Mouse (Mus musculus): ENCODE measurements at regions not wholly inside any gene's neighbourhood (a gene's known extent, or its start where the extent isn't known, plus 50 kb on each side); places are given as distances from the start of the nearest gene placed in this dataset.

DNA sequence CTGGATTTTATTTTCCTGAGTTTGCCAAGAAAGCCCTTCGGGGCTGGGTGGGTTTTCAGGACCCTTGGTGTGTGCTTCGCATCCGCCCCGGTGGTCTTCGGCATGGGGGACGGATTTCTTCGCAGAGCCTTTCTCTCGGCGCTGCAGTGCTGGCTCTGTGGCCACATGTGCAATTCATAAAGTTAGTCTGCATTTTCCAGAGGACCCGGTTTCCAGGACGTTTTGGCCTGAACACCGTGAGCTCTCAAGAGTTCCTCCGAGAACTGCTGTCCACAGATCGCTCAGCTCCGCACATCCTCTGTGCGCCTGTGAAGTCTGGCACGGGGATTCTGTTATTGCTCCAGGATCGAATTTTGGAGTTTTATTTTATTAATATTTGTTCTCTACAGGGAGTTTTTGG is 63.2 kb upstream of the Cxcl14 start:
- dilution Hi-C loops (cut with MboI; ENCODE audit: extremely low pct_ligation_motif_present, extremely low pct_unique_long_range_greater_than_20kb, low sequenced_read_pairs), result no loop called here
- no peaks in the 10 kb centered on the region for H3K79me2 ChIP-seq (replicated peaks; ENCODE audit: control insufficient read depth, extremely low read depth, insufficient read depth, poor library complexity, severe bottlenecking)

DNA sequence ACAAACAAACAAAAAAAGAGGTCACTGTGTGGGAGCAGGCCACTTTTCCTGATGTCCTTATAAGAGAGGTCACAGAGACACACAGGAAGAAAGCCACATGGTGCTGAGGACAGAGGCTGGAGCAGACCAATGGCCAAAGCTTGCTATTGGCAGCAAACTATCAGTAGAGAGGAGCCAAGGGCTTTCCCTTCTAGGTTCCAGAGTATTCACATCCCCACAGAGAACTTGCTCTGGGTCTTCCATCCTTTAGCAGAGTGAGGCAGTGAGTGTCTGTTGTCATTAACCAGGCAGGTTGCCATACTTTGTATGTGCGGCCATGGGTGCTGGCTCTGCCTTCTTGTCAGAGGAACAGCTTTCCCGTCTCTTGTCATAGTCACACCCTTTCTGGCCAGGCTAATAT is 64.5 kb upstream of the Cxcl14 start:
- Histone ChIP-seq H3K4me1 (ENCODE audit: control insufficient read depth in 1 of 2, insufficient read depth in 2 of 2) (peaks cover 0 to 5% of the 10 kb centered on the region in 2 experiments; a peak in 2 of 4 replicates), H3K9ac (ENCODE audit: insufficient read depth, low read depth) (no peak overlapping the region), H3K4me3 (replicated peaks in 1 of 3; ENCODE audit: low read depth in 2 of 3, low read length in 2 of 3, poor library complexity in 1 of 3) (no peak overlapping the region), H3K27ac (ENCODE audit: insufficient read depth, low read depth) (no peak overlapping the region), H3K4me2 (ENCODE audit: insufficient read depth, low read depth, poor library complexity, severe bottlenecking) (no peak overlapping the region), H3K36me3 (replicated peaks in 1 of 2; ENCODE audit: control insufficient read depth in 1 of 2, insufficient read depth in 1 of 2, low read length in 1 of 2) (no peaks in the 10 kb centered on the region), H3K79me2 (replicated peaks; ENCODE audit: control insufficient read depth, extremely low read depth, insufficient read depth, poor library complexity, severe bottlenecking) (no peaks in the 10 kb centered on the region), H3K9me3 (replicated peaks; ENCODE audit: low read length) (peaks cover 8% of the 10 kb centered on the region), H3K27me3 (replicated peaks) (peaks cover 39% of the 10 kb centered on the region)
- dilution Hi-C loops (cut with MboI; ENCODE audit: extremely low pct_ligation_motif_present, extremely low pct_unique_long_range_greater_than_20kb, low sequenced_read_pairs) (no loop called here), in situ Hi-C loops (cut with MboI; ENCODE audit: low pct_ligation_motif_present, low pct_unique_long_range_greater_than_20kb, low sequenced_read_pairs) (no loop called here)
- DNase-seq (ENCODE audit: extremely low read depth), result no peak
- no peak for TF ChIP-seq PAX5 (IDR thresholded peaks at IDR 0.05; ENCODE audit: low read length)
- TF ChIP-seq EP300 (IDR thresholded peaks at IDR 0.05; ENCODE audit: low read length), result no peak
- no peak for TF ChIP-seq POLR2AphosphoS2 (IDR thresholded peaks at IDR 0.05; ENCODE audit: low read depth, low read length)
- no peak for TF ChIP-seq MXI1 (IDR thresholded peaks at IDR 0.05; ENCODE audit: low read depth, low read length)
- TF ChIP-seq JUN (IDR thresholded peaks at IDR 0.05; ENCODE audit: insufficient read depth, low read depth, low read length), result no peak
- TF ChIP-seq GABPA (IDR thresholded peaks at IDR 0.05; ENCODE audit: insufficient replicate concordance, low read depth, low read length), result no peak
- TF ChIP-seq JUND (conservative IDR thresholded peaks at IDR 0.05; ENCODE audit: low read depth, low read length), result no peak
- no peak for TF ChIP-seq RCOR1 (conservative IDR thresholded peaks at IDR 0.05; ENCODE audit: low read depth, low read length)
- no peak for TF ChIP-seq CHD1 (IDR thresholded peaks at IDR 0.05; ENCODE audit: low read depth, low read length)
- no peak for TF ChIP-seq USF2 (conservative IDR thresholded peaks at IDR 0.05; ENCODE audit: low read depth, low read length)
- no peak for TF ChIP-seq TCF12 (IDR thresholded peaks at IDR 0.05; ENCODE audit: low read depth, low read length)

More for the DNA sequence above, 63.2 kb upstream of the Cxcl14 start:
- no peak overlapping the region for H3K4me2 ChIP-seq (ENCODE audit: insufficient read depth, low read depth, poor library complexity, severe bottlenecking)
- H3K4me1 ChIP-seq (ENCODE audit: control insufficient read depth in 1 of 2, insufficient read depth in 2 of 2), result peaks cover 0 to 5% of the 10 kb centered on the region in 2 experiments; a peak in 1 of 4 replicates
- H3K4me3 ChIP-seq (replicated peaks in 1 of 3; ENCODE audit: low read depth in 2 of 3, low read length in 2 of 3, poor library complexity in 1 of 3), result no peak overlapping the region
- no peak for DNase-seq (ENCODE audit: extremely low read depth)
- TF ChIP-seq POLR2AphosphoS2 (IDR thresholded peaks at IDR 0.05; ENCODE audit: low read depth, low read length) (no peak), ZKSCAN1 (IDR thresholded peaks at IDR 0.05; ENCODE audit: borderline replicate concordance, low read depth, low read length) (no peak), MYC (IDR thresholded peaks at IDR 0.05; ENCODE audit: low read depth, low read length) (no peak), EP300 (IDR thresholded peaks at IDR 0.05; ENCODE audit: low read length) (no peak), KAT2A (IDR thresholded peaks at IDR 0.05; ENCODE audit: insufficient replicate concordance, low read length) (no peak), BHLHE40 (IDR thresholded peaks at IDR 0.05; ENCODE audit: low read depth, low read length) (no peak), NRF1 (IDR thresholded peaks at IDR 0.05; ENCODE audit: low read depth, low read length) (no peak), JUN (IDR thresholded peaks at IDR 0.05; ENCODE audit: insufficient read depth, low read depth, low read length) (no peak), GABPA (IDR thresholded peaks at IDR 0.05; ENCODE audit: insufficient replicate concordance, low read depth, low read length) (no peak)
- no peaks in the 10 kb centered on the region for H3K9me3 ChIP-seq (replicated peaks; ENCODE audit: low read length)
- H3K9ac ChIP-seq (ENCODE audit: insufficient read depth, low read depth), result no peak overlapping the region
- H3K27me3 ChIP-seq (replicated peaks), result peaks cover 47% of the 10 kb centered on the region
- H3K27ac ChIP-seq (ENCODE audit: insufficient read depth, low read depth), result no peak overlapping the region
- H3K36me3 ChIP-seq (replicated peaks in 1 of 2; ENCODE audit: control insufficient read depth in 1 of 2, insufficient read depth in 1 of 2, low read length in 1 of 2), result no peaks in the 10 kb centered on the region
- in situ Hi-C loops (cut with MboI; ENCODE audit: low pct_ligation_motif_present, low pct_unique_long_range_greater_than_20kb, low sequenced_read_pairs), result no loop called here
